Mouse (Mus musculus): ENCODE measurements at regions not wholly inside any gene's neighbourhood (a gene's known extent, or its start where the extent isn't known, plus 50 kb on each side); places are given as distances from the start of the nearest gene placed in this dataset.

- Histone ChIP-seq H3K9me3 (no peaks in the 10 kb centered on the region), H3K36me3 (no peaks in the 10 kb centered on the region), H3K4me1 (replicated peaks) (no peaks in the 10 kb centered on the region), H3K27ac (no peak overlapping the region), H3K4me3 (no peak overlapping the region), H3K9ac (no peak overlapping the region), H3K27me3 (no peaks in the 10 kb centered on the region), H3K4me2 (no peak overlapping the region)
- 90% methylated on average over 7 of the region's 7 CpGs for WGBS
- no peak for ATAC-seq (ENCODE audit: low FRiP score)
Measured at GRCm38 (mm10) chr17:79414006-79414405, 59.1 kb upstream of the Cdc42ep3 start.

GRCm38 (mm10) chr17:79417953-79418352, 63.1 kb upstream of the Cdc42ep3 start:
- H3K27ac ChIP-seq: no peak overlapping the region
- H3K4me2 ChIP-seq: no peak overlapping the region
- no peak overlapping the region for H3K4me3 ChIP-seq
- no peaks in the 10 kb centered on the region for H3K9me3 ChIP-seq
- WGBS: 96% methylated on average over 1 of the region's 1 CpGs
- H3K9ac ChIP-seq: no peak overlapping the region
- no peaks in the 10 kb centered on the region for H3K36me3 ChIP-seq
- H3K27me3 ChIP-seq: no peaks in the 10 kb centered on the region
- no peak for ATAC-seq (ENCODE audit: low FRiP score)
- no peaks in the 10 kb centered on the region for H3K4me1 ChIP-seq (replicated peaks)

GRCm38 (mm10) chr17:79421618-79422017, 66.7 kb upstream of the Cdc42ep3 start:
- no peaks in the 10 kb centered on the region for H3K36me3 ChIP-seq
- no peak overlapping the region for H3K27ac ChIP-seq
- ATAC-seq (ENCODE audit: low FRiP score): no peak
- no peaks in the 10 kb centered on the region for H3K4me1 ChIP-seq (replicated peaks)
- H3K4me3 ChIP-seq: no peak overlapping the region
- no peak overlapping the region for H3K4me2 ChIP-seq
- H3K9ac ChIP-seq: no peak overlapping the region
- WGBS: 75% methylated on average over 7 of the region's 7 CpGs
- H3K9me3 ChIP-seq: no peaks in the 10 kb centered on the region
- H3K27me3 ChIP-seq: no peaks in the 10 kb centered on the region

GRCm38 (mm10) chr17:79439182-79439581, 84.3 kb upstream of the Cdc42ep3 start:
- H3K4me1 ChIP-seq (replicated peaks): no peaks in the 10 kb centered on the region
- no peak for ATAC-seq (ENCODE audit: low FRiP score)
- no peak overlapping the region for H3K27ac ChIP-seq
- no peak overlapping the region for H3K4me2 ChIP-seq
- no peaks in the 10 kb centered on the region for H3K9me3 ChIP-seq
- no peaks in the 10 kb centered on the region for H3K36me3 ChIP-seq
- no peak overlapping the region for H3K9ac ChIP-seq
- H3K27me3 ChIP-seq: no peaks in the 10 kb centered on the region
- no peak overlapping the region for H3K4me3 ChIP-seq

- Histone ChIP-seq H3K9me3 (no peaks in the 10 kb centered on the region), H3K27me3 (no peaks in the 10 kb centered on the region), H3K4me3 (no peak overlapping the region), H3K27ac (no peak overlapping the region), H3K4me1 (replicated peaks) (no peaks in the 10 kb centered on the region), H3K36me3 (no peaks in the 10 kb centered on the region), H3K9ac (no peak overlapping the region), H3K4me2 (no peak overlapping the region)
- 92% methylated on average over 3 of the region's 3 CpGs for WGBS
- no peak for ATAC-seq (ENCODE audit: low FRiP score)
Measured at GRCm38 (mm10) chr17:79442507-79443115, 87.7 kb upstream of the Cdc42ep3 start.

GRCm38 (mm10) chr17:79447170-79447569, 92.3 kb upstream of the Cdc42ep3 start:
- no peak for ATAC-seq (ENCODE audit: low FRiP score)
- H3K9ac ChIP-seq: no peak overlapping the region
- no peak overlapping the region for H3K4me3 ChIP-seq
- H3K4me2 ChIP-seq: no peak overlapping the region
- H3K27me3 ChIP-seq: no peaks in the 10 kb centered on the region
- 94% methylated on average over 6 of the region's 6 CpGs for WGBS
- H3K27ac ChIP-seq: no peak overlapping the region
- H3K36me3 ChIP-seq: no peaks in the 10 kb centered on the region
- H3K9me3 ChIP-seq: no peaks in the 10 kb centered on the region
- H3K4me1 ChIP-seq (replicated peaks): no peaks in the 10 kb centered on the region

GRCm38 (mm10) chr17:79451141-79451860, 96.4 kb upstream of the Cdc42ep3 start:
- 39% methylated on average over 12 of the region's 12 CpGs for WGBS
- no peak for ATAC-seq (ENCODE audit: low FRiP score)
- Histone ChIP-seq H3K9me3 (no peaks in the 10 kb centered on the region), H3K27ac (no peak overlapping the region), H3K4me2 (no peak overlapping the region), H3K4me3 (no peak overlapping the region), H3K36me3 (no peaks in the 10 kb centered on the region), H3K9ac (no peak overlapping the region), H3K27me3 (no peaks in the 10 kb centered on the region), H3K4me1 (replicated peaks) (no peaks in the 10 kb centered on the region)

GRCm38 (mm10) chr17:79453825-79454224, 98.9 kb upstream of the Cdc42ep3 start:
- 86% methylated on average over 1 of the region's 1 CpGs for WGBS
- no peak overlapping the region for H3K4me3 ChIP-seq
- no peak for ATAC-seq (ENCODE audit: low FRiP score)
- H3K27ac ChIP-seq: no peak overlapping the region
- no peak overlapping the region for H3K9ac ChIP-seq
- no peak overlapping the region for H3K4me2 ChIP-seq
- H3K4me1 ChIP-seq (replicated peaks): no peaks in the 10 kb centered on the region
- H3K36me3 ChIP-seq: no peaks in the 10 kb centered on the region
- no peaks in the 10 kb centered on the region for H3K9me3 ChIP-seq
- H3K27me3 ChIP-seq: no peaks in the 10 kb centered on the region

GRCm38 (mm10) chr17:79454526-79454925, 99.6 kb upstream of the Cdc42ep3 start:
- no peaks in the 10 kb centered on the region for H3K27me3 ChIP-seq
- H3K9ac ChIP-seq: no peak overlapping the region
- no peak overlapping the region for H3K4me2 ChIP-seq
- 20% methylated on average over 5 of the region's 5 CpGs for WGBS
- no peaks in the 10 kb centered on the region for H3K9me3 ChIP-seq
- H3K36me3 ChIP-seq: no peaks in the 10 kb centered on the region
- ATAC-seq (ENCODE audit: low FRiP score): no peak
- no peaks in the 10 kb centered on the region for H3K4me1 ChIP-seq (replicated peaks)
- H3K4me3 ChIP-seq: no peak overlapping the region
- H3K27ac ChIP-seq: no peak overlapping the region

- Histone ChIP-seq H3K36me3 (no peaks in the 10 kb centered on the region), H3K9ac (no peak overlapping the region), H3K9me3 (no peaks in the 10 kb centered on the region), H3K27ac (no peak overlapping the region), H3K27me3 (no peaks in the 10 kb centered on the region), H3K4me2 (no peak overlapping the region), H3K4me3 (no peak overlapping the region), H3K4me1 (replicated peaks) (no peaks in the 10 kb centered on the region)
- no peak for ATAC-seq (ENCODE audit: low FRiP score)
- 64% methylated on average over 7 of the region's 7 CpGs for WGBS
Measured at GRCm38 (mm10) chr17:79455229-79455628, 100.3 kb upstream of the Cdc42ep3 start.

GRCm38 (mm10) chr17:79457636-79458035, 102.7 kb upstream of the Cdc42ep3 start:
- Histone ChIP-seq H3K4me3 (no peak overlapping the region), H3K9me3 (no peaks in the 10 kb centered on the region), H3K4me2 (no peak overlapping the region), H3K4me1 (replicated peaks) (no peaks in the 10 kb centered on the region), H3K36me3 (no peaks in the 10 kb centered on the region), H3K27me3 (no peaks in the 10 kb centered on the region), H3K27ac (no peak overlapping the region), H3K9ac (no peak overlapping the region)
- ATAC-seq (ENCODE audit: low FRiP score): no peak
- 40% methylated on average over 5 of the region's 5 CpGs for WGBS

GRCm38 (mm10) chr17:79461681-79462091, 106.8 kb upstream of the Cdc42ep3 start:
- no peak overlapping the region for H3K4me3 ChIP-seq

GRCm38 (mm10) chr17:79463074-79463694, 108.3 kb upstream of the Cdc42ep3 start:
- no peaks in the 10 kb centered on the region for H3K27me3 ChIP-seq
- no peak overlapping the region for H3K27ac ChIP-seq
- no peaks in the 10 kb centered on the region for H3K9me3 ChIP-seq
- no peak for ATAC-seq (ENCODE audit: low FRiP score)
- 92% methylated on average over 10 of the region's 10 CpGs for WGBS
- no peak overlapping the region for H3K9ac ChIP-seq
- no peaks in the 10 kb centered on the region for H3K4me1 ChIP-seq (replicated peaks)
- H3K4me3 ChIP-seq: no peak overlapping the region
- H3K36me3 ChIP-seq: no peaks in the 10 kb centered on the region
- H3K4me2 ChIP-seq: no peak overlapping the region

More at GRCm38 (mm10) chr17:79461681-79462091, 106.8 kb upstream of the Cdc42ep3 start:
- no peaks in the 10 kb centered on the region for H3K4me1 ChIP-seq (replicated peaks)
- H3K4me2 ChIP-seq: no peak overlapping the region
- no peaks in the 10 kb centered on the region for H3K36me3 ChIP-seq
- no peaks in the 10 kb centered on the region for H3K27me3 ChIP-seq
- no peaks in the 10 kb centered on the region for H3K9me3 ChIP-seq
- no peak overlapping the region for H3K9ac ChIP-seq
- ATAC-seq (ENCODE audit: low FRiP score): no peak
- no peak overlapping the region for H3K27ac ChIP-seq
- WGBS: 78% methylated on average over 3 of the region's 3 CpGs

Measured in hindbrain, embryonic 13.5 days (tissue).